Mouse (Mus musculus) adrenal gland, adult 8-10 months (tissue): ENCODE results near the gene Trio. TPM values are rescaled to one million over a fixed set of nuclear protein-coding genes. Genes with fewer than 3 reads are reported as not detected.

Experiments used
- DNase-seq: peaks from one replicate; pipeline ENCODE4 v3.0.0; 2022
- total RNA-seq, 4 experiments: library from RNA; stranded (reverse); gene quantifications; 2 replicates each; pipeline ENCODE4 v1.2.4; 2022

Gene Trio
- total RNA-seq, 4 experiments from 2014 or later: 57.9 to 84.0 (median 69.8) TPM

DNA sequence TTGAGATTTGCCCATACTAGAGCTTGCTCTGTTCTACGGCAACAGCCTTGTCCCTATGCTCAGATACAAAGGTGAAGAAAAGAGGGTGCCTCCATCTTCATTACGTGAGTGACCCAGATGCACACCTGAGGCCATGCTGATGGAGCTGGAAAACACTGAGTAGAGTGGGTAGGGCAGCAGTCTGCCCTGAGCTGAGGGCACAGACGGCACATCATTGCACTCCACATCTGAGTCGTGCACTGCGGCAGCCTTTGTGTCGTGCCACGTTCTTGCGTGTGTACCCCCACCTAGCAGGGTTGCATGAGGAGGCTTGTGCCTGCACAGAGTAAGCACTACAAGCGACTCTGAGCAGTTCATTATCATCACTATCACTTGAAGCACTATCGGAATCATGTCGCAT, 80.8 kb downstream of the Trio start:
- no peak for DNase-seq

DNA sequence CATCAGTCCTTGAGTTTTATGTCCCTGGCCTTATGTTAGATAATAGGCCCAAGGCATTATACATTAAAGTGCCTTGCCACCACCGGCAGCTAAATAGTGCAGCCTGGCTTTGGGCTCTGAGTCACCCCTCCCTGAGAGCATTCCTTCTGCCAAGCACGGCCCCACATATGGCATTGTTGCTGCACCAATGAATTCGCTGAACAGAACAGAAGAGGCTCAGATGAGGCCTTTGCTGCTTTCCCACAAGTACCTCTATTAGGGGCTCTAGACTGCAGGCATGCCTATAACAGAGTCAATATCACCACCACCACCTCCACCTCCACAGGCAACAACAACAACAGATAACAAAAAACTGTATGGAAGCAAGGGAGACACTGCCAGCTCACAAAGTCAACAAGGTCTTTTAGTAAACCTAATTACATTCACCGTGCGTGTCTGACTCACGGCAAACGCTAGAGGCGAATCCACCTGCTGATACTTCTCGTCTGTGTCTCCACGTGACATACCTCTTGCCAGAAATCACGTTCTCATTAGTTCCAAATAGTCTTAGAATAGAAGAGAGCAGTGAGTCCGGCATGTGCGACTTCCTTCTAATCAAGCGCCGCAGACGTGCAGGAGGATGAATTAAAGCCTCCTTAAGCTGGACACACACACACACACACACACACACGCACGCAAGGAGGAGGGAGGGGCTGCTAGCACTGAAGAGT, 82.0 kb downstream of the Trio start:
- DNase-seq: no peak

DNA sequence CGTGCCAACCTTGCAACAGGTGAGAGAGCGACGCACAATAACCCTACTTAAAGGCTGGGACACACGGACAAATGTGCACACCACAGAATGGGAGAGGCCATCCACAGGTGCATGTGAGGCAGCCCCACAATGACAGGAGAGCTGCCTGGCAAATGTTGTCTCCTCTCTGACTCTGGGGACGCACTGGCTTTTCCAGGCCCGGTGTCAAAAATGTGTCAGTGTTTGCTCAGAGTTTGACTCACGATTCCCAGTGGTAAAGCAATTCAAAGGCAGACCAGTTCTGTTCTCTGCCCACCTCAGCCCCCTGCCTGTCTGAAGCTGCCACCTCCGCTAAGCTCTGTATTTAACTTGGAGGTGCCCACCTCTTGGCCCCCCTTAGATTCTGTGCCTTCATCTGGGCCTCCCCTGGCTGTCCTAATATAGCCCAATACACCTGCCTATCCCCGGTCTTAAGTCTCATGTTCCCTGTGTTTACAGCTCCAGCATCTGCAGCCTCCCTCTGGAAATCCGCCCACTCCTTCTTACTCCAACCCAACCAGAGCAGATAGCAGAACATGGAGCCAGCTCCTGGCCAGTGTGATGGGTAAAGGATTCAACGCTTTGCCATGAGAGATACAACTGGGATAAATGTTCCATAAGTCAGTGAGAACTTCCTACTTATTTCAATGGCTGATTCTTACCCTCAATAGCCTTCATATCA, 83.3 kb downstream of the Trio start:
- no peak for DNase-seq

DNA sequence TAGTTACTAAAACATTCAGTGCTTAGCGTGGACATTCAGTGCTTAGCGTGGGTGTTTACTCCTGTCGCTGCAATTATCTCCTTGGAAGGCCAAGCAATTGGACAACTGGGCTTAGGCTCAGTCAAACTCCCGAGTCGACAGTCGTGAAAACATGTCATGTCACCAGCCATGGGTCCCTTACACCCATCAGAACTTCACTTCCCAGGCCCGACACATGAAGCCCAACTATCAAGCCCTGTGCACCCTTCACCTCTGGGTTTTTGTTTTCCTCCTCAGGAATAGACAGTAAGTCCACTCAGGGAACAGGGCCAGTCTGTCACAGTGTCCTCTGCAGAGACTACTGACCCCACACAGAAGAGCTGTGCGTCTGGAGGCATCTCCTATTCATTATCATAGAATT, 84.2 kb downstream of the Trio start:
- no peak for DNase-seq

DNA sequence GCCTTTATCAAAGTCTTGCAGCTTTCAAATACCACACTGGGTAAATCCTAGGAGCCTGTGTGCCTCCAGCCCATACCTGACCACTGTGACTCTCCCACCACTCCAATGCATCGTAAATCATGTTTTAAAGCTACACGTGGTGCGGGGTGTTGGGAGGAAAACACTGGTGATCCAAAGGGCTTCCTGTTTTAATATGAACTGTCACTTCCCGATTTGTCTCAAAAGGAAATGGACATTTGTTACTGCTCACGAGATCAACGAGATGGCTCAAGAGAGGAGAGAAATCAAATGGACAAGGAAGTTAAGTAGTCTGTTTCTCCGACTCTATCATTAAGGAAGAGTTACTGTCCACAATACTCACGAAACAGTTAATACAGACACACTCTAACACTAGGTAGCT, 84.6 kb downstream of the Trio start:
- DNase-seq: no peak

DNA sequence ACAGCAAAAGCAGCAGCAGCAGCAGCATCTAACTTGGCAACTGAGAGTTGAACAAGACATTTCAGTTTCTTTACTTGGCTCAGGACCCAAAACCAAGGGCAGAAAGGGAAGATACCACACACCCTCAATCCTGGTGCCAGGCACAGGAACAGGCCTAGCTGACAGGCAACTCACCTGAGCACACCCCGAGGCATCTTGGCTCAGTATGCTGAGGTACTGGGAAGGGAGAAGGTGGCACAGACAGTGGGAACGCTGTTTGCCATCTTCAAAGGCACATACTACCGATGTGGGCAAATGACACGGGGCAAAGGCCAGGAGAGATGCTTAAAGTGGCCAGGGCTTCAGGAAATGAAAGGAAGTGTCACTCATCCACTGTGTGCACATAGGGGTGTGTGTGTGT, 85.6 kb downstream of the Trio start:
- DNase-seq: no peak

DNA sequence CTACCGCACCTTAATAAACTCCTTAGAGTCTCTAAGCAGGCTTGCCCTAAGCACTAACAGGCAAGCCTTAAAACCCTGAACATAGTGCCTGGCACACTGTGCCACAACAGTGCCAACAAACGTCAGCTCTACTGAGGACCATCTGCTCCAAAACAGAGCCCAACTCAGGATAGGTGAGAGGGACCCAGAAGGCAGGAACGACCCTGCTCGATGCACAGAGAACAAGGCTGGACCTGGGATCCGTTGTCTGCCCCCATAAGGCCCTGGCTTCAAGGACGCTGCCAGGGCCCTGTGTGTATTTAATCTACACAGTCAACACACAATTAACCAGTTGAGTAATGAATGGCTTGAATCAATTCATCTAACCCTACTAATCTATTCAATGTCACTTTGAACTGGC, 86.8 kb downstream of the Trio start:
- no peak for DNase-seq

DNA sequence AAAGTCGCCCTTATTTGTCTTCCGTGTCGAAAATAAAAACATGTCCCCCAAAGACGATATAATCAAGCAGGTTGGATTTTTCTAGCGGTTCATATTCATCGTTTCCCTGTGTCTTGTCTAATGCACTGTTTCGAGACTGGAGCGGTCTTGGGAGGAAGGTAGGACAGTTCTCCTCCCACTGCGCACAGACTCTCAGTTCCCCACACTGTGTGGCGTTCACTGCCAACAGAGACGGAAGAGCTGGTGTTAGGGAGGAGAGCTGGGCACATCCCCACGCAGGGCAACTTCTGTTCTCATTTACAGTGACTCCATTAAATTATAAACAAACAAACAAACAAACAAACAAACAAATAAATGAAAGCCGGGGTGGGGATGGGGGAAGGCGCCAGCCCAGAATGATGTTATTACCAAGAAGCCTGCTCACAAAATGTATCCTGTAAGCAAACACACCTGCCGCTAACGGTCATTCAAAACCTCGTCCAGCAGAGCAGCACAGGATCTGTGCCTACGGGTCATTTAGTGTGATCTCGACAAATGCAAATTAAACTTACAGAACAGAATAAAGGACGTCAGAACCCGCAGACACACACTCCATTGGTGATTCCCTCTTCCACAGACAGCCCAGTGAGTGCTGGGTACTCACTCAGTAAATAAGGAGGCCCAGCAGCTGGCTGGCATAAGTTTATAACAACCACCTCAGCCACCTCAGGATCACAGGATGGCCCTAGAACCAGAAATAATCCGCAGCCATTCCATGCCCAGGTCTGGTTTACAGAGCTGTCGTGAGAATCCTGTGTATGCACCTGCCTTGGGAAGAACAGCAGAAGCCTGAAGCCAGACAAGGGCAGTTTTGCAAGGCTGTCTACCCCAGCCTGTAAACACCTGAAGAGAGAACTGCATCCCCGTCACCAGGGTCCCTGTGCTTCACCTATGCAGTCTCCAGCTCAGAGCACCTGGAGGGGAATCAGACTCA, 87.5 kb downstream of the Trio start:
- no peak for DNase-seq

DNA sequence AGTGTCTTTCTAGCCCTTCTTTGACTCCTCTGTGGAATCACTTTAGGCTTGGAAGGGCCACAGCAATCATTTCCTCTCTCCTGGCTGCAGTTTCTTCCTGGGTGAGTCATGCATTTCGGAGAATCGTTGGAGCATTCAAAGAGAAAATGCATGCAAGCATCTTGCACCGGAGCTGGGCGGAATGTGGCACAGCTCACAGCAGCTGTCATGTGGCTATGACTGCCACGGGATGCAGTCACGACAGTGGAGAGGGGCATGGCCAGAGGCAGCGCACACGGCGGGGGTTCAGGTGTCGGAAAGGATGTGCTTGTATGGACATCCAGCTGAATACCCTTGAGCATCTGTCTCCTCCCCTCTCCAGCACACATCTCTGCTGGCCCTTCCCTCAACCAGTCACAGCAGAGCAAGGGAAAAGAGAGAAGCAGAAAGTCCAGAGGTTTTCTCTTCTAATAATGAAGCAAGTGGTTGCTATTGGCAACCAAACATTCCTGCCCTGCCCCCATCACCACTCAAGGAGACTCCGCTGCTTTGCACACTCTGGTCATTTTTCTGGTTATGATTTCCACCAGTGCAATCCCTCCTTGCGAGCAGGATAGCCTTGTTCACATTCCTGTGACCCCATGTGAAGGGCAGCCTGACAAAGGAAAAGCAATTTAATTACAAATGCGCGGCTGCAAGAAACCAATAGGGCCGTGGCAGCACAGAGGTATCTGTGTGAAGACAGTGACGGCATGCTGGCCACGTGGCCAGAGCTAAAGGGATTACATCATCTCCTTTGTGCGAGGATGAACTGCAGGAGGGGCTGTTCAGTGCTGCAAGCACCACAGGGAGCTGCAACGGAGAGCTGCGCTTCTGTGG, 88.4 kb downstream of the Trio start:
- DNase-seq: peak; percentile 66

DNA sequence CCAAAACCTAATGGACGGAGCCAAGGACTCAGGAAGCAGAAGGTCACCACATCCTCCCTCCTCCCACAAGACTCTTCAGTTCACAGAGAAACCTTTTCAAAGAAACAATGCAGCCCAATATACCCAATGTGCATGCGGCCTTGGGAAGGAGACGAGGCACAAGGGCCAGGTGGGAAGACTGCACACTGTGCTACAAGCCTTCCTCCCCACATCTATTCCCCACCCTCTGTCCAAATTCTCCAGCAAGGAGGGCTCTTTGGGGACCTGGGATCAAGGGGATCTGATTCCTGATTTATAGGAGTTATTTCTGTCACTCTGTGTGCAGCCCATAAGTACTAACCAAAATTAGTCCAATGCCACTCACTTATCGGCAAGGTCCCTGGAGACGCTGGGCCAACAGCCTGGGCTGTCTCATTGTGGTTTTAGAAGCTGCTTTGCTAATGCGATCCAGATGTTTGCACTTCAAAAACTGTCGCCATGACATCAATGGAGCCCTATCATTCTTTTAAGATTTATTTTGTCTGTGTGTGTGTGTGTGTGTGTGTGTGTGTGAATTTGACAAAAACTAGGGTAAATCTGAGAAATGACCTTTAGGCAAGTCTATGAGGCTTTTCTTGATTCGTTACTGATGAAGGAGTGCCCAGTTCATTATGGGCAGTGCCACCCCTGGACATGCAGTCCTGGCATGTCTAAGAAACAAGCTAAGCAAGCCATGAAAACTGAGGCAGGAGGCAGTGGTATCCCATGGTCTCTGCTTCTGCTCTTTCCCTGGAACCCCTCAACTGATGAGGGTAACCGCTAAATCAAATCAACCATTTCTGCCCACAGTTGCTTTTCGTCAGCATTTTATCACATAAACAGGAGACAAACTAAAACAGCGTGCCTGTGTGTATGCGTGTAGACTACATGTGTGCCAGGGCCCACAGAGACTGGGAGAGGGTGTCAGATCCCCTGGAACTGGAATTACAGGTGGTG, 89.6 kb downstream of the Trio start:
- DNase-seq: no peak

DNA sequence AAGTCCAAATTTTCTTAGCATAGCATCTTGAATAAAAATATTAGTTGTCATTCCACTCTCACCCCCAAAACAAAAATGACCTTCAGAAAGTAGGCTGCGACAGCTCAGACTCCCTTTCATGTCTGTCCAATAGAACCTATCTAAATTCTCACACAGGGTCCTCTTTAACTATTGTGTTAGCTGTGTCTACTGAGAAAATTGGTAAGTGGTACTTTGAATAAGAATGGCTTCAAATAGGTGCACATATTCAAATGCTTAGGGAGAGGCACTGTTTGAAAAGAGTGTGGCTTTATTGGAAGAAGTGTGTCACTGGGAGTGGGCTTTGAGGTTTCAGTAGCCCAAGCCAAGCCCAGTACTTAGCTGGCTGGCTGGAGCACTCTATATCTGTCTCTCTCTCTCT, 92.4 kb downstream of the Trio start:
- DNase-seq: no peak

DNA sequence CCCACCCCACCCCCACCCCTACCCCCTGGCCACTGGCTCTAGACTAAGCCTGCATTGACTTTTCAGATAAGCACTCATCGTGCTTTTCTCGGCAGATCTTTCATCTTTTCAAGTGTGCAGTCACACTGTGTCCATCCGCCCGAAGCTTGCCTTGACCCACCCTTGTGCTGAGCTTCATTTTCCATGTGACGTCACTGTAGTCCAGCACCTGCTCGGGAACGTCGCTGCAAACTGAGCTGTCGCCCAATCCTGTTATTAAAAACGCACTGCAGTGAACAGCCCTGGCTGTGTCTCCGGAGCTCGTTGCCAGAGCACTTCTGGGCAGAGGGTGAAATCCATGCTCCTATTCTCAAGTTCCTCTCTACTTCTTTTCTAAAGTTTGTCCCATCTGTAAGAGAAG, 93.8 kb downstream of the Trio start:
- no peak for DNase-seq

DNA sequence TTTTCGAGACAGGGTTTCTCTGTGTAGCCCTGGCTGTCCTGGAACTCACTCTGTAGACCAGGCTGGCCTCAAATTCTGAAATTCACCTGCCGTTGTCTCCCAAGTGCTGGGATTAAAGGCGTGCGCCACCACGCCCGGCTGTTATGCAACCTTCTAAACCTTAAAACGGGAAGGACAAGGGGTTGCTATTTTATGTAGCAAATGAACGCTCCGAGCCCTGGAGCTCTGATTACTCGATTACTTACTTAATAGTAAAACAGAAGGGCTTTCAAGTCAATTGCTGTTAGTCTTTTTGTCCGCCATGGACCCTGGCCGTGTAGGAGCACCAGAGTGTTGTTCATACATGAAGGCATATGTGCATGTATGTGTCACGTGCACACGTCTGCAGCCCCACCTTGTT, 94.2 kb downstream of the Trio start:
- no peak for DNase-seq

DNA sequence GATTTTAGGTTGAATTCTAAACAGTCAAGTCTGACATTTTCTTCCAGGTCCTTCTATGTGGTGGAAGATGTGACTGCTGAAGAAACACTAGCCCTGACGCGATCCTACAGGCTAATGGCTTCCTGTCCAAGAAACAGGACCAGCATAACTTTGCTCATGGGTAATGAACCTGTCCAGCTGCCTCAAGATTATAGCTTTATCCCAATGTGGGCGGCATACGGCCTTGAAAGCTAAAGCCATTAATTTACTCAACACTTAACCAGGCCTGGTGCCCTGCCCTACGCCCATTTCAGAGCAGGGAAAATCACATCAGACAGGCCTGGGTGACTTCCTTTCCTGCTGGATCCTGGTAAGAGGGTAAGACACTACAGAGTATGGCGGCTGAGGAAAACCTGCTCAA, 98.0 kb downstream of the Trio start:
- DNase-seq: no peak

DNA sequence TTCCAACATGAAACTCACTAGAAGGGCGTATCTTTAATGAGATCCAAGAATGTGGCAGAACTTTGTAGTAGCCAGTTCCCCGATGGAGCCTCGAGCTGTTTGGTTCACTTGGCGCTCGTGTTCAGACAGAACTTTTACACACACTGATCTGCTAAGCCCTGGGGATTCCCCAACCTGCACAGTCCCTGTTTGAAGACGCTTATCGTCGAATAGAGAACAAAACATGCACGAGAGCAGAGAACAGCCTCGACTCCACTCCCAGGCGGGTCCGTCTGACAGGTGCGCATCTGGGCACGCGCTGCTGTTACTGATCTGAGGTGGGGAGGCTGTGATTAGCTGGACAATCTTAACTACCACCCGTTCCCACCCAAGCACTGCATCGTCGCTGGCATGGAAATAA, 98.7 kb downstream of the Trio start:
- no peak for DNase-seq

DNA sequence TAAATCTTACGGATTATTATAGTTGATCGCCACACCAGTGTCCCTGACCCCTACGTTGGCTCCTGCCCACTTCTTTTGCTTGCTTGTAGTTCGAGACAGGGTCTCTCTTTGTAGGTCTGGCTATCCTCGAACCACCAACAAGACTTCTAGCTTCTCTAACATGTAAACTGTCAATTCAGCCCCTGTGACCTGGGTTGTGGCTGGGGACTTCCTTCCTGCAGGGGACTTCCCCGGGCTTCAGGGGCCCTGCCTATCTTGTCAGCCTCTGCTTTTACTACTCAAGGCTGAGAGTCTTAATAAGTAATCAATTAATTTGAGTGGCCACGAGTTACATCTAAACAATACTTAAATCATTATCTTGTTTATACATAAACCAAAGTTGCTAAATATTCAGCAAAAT, 99.2 kb downstream of the Trio start:
- no peak for DNase-seq

DNA sequence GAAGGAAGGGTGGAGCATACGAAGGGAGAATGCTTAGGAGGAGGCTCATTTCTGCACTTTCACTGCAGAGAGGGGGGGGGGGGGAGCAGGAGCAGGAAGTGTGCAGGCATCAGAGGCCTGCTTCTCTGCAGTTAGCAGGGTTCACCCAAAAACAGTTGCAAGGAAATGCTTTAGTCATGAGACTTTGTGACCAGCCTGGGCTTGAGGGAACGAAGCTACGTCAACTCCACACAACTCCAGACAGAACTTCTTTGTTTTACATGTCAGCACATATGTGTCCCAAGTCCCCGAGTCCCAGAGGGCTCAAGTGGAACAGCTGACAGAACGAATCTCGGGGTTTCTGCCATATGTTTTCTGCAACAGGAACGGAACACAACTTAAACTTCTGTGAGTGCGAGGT, 99.8 kb downstream of the Trio start:
- no peak for DNase-seq

DNA sequence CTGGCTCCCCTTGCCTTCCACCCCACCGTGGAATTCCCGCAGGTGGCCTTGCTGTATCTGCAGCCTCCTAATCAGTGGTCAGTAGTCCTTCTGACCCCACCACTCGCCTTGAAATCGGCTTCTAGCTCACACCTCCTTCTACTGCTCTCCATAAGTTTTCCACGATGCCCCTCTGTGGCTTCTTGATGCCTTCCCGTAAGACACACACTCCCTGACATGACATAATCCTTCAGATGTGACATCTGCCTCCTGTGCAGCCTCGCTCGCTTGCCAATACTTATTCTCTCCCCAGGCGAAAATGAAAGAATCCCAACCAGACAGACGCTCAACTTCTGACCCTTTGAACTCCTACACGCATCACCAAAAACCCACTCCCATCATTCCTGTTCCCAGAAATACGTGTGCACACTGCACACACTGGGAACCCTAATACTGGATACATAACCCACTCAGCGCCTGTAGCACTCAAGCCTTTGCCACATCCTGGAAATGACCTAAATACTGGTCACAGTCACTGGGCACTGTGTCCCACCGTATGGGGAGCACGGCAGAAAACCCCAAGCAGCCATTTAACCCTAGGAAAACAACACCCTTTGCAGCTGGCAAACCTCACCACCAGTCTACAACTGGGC, 100.5 kb downstream of the Trio start:
- no peak for DNase-seq

DNA sequence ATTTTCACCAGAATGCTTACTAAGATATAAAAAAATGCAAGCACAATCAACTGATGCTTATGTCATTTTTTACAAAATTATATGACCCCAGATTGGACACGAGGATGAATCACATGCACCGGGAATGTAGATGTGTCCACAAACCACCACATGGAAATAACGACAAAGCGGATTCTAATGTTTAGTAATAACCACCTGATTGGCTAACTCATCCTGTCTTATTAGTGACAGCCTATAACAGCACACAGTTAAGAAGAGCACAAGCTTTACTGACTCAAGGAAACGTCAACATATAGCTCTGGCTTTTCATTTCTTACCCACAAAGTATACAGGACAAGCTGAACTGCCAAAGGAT, 101.7 kb downstream of the Trio start:
- DNase-seq: no peak

DNA sequence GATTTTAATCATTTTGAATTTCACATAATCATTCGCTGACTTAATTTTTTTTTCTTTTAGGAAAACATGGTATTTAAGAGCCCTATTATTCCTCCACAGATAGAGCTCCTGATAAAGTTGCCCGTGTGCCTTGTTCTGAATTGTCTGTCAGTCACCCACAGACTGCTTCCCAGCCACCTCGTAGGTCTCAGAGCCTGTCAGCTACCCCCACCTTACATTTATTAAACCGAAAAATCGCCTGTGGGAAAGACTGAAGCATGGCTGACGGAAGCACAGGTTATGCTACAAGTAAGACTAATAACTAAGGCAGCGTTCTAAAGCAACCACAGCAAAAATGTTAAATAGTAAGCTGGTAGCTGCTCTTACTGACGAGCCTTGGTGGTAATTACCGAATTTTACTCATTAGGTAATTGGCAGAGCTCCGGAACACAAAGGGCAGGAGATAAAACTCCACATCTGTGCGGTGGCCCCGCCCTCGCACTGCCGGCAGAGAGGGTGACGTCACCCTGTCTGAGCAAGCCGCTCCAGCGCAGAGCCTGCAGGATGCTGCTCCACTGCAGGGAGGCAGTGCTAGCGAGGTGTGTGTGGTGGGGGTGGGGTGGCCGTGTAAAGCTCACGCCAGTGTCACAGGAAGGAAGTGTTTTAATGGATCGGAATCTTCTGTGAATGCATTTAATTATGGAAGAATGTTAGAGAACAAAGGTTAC, 102.2 kb downstream of the Trio start:
- DNase-seq: peak; percentile 70
